Mouse (Mus musculus): Measurements from ENCODE around the gene Tatdn2.

Gene Tatdn2

DNA sequence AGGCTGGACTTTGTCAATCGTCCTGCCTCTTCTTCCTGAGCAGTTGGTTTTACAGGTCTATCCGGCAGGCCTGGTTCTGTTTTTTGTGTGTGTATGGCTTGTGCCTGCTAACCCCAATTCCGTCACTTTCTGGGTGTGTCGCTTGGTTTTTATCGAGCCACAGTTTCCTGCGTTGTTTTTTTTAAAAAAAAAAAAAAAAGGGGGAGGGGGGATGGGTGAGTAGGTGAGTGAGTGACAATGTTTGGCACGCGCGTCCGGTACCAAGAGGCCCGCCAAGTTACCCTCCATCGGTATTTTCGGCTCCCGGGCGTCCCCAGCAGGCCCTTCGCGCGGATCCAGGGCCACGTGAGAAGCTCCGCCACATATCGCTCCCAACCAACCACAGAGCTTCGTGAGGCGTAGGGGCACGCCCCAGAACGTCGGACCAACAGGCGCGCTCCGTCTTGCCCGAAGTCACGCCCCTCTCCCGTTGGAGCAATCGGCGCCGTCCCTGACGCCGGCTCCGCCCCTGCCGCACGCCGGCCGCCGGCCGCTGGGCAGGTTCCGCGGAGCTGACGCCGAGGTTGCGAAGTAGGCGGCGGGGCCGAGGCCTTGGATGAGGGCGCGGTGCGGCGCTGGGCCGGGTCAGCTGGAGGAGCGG lies at the start of gene Tatdn2:
TSS of gene Tatdn2 (plus strand) at position 469 of the 640 bp plus-strand sequence.
- CTCF ChIA-PET, result interaction anchor here (0.7 to 0.8 kb wide), 2 partner anchors 16 to 91 kb away, joined by 4 to 5 read pairs; no protein-coding TSS in a partner anchor

DNA sequence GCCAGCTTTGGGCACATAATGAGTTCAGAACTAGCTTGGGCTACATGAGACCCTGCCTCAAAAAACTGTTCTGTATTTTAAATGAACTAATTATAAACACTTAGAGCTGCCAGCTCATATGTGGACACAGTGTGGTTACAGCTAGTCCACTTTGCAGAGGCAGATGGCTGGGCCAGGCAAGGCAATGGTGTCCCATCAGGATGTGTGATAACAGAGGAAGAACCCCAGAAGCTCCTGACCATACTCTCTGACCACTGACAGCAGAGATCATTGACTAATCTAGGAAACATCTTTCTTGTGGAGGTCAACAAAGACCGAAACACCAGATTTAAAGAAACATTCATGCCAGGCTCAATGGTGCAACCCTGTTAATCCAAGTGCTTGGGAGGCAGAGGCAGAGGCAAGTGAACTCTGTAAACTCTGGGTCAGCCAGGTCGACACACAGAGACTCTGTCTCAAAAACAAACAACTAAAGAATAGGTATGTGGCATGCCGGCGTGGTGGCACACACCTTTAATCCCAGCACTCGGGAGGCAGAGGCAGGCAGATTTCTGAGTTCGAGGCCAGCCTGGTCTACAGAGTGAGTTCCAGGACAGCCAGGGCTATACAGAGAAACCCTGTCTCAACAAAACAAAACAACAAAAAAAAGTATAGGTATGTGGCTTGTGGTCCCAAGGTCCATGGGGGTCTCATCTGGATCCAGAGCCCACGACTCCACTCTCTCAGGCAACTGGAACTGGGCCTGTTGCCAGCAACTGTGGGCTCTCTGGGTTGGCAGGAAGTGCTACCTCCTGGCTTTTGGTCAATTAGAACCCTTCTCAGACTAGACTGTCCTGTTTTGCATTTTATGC lies 47.3 kb upstream of the Tatdn2 start:
- CTCF ChIA-PET, result interaction anchor here (0.6 kb wide), 1 partner anchor 10 kb away, joined by 3 read pairs; no protein-coding TSS in a partner anchor

- CTCF ChIA-PET, result interaction anchor here (0.6 kb wide), 1 partner anchor 9 kb away, joined by 3 read pairs; no protein-coding TSS in a partner anchor
These were observed 46.6 kb upstream of the Tatdn2 start for GRCm38 (mm10) chr6:113650197-113650640.

DNA sequence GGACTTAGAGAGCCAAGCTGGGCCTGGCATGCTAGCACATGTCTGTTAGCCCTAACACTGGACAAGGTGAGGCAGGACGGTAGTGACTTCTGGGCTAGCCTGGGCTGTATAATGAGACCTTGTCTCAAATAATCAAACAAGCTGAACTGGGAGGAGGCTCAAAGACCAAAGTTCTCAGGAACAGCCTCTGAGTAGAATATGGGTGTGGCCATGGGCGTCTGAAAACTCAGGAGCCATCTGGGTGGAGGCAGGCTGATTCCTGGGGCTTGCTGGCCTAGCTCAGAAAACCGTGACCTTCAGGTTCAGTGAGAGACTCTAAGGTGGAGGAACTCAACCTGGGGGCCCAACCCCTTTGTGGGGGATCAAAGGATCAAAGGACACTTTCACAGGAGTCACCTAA lies 45.2 kb upstream of the Tatdn2 start:
- CTCF ChIA-PET, result interaction anchor here (0.5 kb wide), 1 partner anchor 253 kb away, joined by 3 read pairs; no protein-coding TSS in a partner anchor

DNA sequence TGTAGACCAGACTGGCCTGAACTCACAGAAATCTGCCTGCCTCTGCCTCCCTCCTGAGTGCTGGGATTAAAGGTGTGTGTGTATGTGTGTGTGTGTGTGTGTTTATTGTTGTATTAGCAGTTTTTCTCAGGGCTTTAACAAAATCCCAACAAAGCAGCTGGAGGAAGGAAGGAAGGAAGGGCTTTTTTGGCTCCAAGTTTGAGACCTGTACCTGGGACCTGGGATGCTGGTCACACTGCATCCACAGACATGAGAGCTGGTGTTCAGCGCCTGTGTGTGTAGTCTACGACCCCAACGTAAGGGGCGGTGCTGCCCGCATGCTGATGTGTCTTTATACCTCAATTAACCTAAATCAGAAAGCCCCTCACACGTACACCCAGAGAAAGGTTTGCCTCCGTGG lies 43.3 kb upstream of the Tatdn2 start:
- CTCF ChIA-PET, result interaction anchor here (2.2 kb wide), 1 partner anchor 24 kb away, joined by 6 read pairs; no protein-coding TSS in a partner anchor

DNA sequence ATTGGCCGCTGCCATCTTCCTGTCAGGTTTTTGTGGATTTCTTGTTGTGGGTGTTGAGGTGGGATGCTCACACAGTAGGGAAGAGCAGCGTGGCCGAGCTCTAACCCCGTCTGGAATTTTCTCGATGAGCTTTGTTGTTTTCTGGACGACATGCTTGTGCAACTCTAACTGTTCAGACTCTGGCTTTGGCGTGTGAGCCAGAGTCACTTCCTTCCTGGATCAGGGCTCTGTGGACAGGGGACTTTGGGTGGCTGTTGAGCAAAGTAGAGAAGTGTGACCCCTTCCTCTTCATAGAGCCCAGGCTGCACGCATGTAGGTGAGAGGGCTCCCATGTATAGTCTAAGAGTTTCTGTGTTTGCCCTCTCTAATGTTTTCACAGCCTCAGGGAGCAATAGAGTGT lies 42.7 kb upstream of the Tatdn2 start:
- CTCF ChIA-PET, result interaction anchor here (0.7 to 2.2 kb wide), 3 partner anchors 10 to 23 kb away, joined by 3 to 6 read pairs (median 3); partner anchors contain the start of gene Irak2

DNA sequence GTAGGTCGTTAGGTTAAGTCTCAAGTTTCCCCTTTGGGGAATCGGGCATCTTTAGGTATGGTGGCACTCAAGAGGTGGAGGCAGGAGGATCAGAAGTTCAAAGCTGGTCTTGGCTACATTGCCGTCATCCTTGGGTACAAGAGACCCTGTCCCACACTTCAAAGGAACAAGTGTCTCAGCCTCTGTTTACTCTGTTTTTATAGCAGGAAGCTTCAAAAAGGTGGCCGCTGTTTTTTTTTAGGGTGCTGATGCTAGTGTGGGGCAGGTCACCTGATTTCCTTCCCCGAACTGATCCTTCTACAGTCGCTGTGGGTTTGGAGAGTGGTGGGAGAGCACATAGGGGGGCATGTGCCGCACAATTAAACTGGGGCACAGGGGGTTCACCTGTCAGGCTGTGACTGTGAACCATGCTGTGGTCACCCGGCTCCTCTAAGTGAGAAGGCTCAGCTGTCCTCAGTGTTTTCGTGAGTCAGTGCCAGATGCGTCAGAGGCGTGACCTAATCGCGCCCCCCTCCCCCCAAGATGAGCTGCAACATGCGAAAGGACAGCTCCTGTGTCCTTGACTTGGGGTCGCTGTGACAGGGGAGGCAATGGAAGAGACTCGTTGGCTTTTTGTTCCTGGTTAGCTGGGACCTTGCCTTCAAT lies 42.0 kb upstream of the Tatdn2 start:
- CTCF ChIA-PET, result interaction anchor here (0.7 to 2.2 kb wide), 5 partner anchors 11 to 41 kb away, joined by 3 to 6 read pairs (median 3); partner anchors contain the start of gene Irak2

GRCm38 (mm10) chr6:113655475-113655874 lies 41.4 kb upstream of the Tatdn2 start:
- CTCF ChIA-PET, result interaction anchor here (0.9 to 2.2 kb wide), 3 partner anchors 12 to 40 kb away, joined by 3 to 6 read pairs (median 4); no protein-coding TSS in a partner anchor

DNA sequence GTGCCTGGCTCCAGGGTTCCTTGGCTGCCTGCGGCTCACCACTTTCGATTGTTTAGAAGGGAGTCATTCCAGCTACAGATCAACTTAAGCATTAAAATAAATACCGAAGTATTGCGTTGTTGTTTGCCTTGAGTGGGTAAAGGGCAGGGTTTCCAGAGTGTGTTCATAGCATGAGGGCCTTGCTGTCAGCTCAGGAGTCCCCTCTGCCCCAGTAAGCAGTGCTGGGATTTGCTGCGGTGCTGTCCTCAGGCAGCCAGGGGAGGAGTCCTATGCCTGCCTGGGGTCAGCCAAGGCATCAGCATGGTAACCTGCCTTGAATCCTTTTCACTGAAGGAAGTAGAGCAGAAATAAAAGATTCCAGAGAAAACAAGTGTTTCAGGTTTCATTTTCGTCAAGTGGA lies 40.0 kb upstream of the Tatdn2 start:
- CTCF ChIA-PET, result interaction anchor here (0.8 kb wide), 1 partner anchor 34 kb away, joined by 9 read pairs; no protein-coding TSS in a partner anchor

DNA sequence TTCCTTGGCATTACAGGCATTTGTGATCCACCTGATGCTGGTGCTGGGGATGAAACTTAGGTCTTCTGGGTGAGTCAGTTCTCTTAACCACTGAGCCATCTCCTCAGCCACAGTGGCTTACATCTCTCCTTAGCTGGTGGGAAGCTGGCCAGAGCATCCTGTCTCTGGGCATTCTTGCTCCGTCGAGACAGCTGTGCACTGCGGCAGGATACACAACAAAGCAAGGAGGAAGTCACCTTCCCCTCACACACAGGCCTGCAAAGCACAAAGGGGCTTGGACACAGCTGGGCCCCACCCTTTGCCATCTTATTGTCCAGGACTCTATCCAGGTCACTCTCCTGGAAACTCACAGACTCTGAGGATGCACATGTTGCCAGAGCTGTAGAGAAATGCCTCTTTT lies 38.6 kb upstream of the Tatdn2 start:
- CTCF ChIA-PET, result interaction anchor here (0.8 to 1.0 kb wide), 2 partner anchors 15 to 18 kb away, joined by 3 read pairs; no protein-coding TSS in a partner anchor

GRCm38 (mm10) chr6:113659648-113660491 lies 37.0 kb upstream of the Tatdn2 start:
- CTCF ChIA-PET, result interaction anchor here (0.5 to 0.7 kb wide), 4 partner anchors 8 to 22 kb away, joined by 3 to 11 read pairs (median 4); no protein-coding TSS in a partner anchor

DNA sequence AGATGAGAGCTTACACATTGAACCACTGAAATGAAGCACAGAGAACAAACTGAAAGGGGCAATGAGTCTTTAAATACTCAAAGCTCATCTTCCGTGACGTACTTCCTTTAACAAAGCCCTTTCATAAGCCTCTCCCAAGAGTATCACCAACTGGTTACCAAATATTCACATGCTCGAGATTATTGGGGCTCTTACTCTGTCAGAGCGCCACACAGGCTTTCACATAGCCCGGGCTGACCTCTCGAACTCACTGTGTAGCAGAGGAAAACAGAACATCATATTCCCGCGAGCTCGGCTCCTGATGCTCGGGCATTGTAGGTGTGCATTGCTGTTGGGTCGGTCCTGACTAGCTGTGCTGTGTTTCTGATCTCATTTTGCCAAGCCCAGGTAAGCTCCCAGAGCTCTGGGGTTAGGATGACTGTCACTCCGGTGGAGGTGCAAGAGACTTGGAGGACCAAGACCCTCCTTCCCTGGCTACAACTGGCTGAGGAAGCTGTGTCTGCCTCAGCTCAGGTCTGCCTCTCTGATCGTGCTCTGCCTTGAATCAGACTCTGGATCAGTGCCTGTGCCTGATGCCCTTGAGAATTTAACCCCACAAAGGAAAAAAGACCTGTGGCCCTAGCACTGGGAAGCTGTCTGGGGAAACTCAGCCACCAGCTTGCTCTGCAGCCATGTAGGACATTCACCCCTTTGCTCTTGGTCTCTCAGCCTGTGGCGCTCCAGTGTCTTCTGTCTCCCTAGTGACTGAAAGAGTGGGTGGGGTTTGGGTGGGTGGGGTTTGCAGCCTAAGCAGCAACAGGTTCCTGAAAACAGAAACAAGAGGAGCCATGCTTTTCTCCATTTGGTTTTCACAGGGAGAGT lies 36.1 kb upstream of the Tatdn2 start:
- CTCF ChIA-PET, result interaction anchor here (0.6 to 1.1 kb wide), 2 partner anchors 12 to 19 kb away, joined by 3 read pairs; no protein-coding TSS in a partner anchor

- CTCF ChIA-PET, result interaction anchor here (1.0 to 1.1 kb wide), 2 partner anchors 13 to 36 kb away, joined by 3 read pairs; no protein-coding TSS in a partner anchor
These were observed 35.3 kb upstream of the Tatdn2 start for GRCm38 (mm10) chr6:113661353-113662241.

DNA sequence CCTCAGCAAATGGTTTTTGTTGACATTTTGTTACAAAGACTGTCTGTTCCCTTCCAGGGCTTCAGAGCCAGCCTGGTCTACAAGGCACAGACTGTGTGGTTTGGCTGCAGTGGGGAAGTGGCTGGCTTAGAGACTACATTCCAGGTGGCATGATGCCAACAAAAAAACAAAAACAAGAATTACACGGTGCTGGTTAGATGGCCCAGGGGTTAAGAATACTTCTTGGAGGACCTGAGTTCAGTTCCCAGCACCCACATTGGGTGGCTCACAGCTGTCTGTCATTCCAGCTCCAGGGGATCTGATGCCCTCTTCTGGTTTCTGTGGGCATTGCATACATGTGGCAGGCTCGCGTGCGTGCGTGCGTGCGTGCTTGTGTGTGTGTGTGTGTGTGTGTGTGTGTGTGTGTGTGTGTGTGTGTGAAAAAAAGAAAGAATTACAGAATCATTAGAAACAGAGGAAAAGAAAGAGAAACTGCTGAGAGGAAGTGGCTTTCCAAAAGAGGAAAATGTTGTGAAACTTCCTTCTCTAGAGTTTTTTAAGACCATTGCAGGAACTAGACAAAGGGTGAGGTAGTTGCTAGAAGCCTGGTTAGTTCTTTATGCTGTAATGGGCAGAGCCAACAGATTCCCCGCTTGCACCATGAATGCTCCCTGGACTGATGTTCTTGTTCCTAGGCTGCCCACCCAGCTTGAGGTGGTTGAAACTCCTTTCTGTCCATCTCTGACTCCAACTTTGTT lies 33.7 kb upstream of the Tatdn2 start:
- CTCF ChIA-PET, result interaction anchor here (0.7 kb wide), 2 partner anchors 20 to 285 kb away, joined by 6 to 12 read pairs; no protein-coding TSS in a partner anchor

DNA sequence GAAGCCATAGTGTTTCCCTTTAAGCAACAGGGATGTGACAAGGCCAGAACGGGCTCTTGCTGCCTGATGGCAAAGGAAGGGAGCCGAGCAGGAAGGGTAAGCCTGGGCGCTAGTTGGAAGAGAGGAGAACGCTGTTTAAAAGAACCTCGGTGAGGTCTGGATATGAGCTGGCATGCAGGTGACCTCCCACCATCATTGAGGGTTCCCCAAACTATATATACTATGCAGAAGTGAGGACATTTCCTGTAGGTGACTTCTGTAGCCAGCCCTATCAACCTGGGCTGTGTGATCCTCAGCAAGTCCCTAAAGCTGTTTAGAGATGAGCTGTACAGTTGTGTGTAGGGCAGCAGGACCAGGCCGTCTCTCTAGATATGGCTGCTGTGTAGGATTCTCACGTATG lies 32.5 kb upstream of the Tatdn2 start:
- CTCF ChIA-PET, result no interaction called here

- CTCF ChIA-PET, result interaction anchor here (0.7 to 1.0 kb wide), 3 partner anchors 8 to 29 kb away, joined by 4 to 11 read pairs (median 4); partner anchors contain the start of gene Irak2
These were observed 29.2 kb upstream of the Tatdn2 start for GRCm38 (mm10) chr6:113667611-113668122.

All from spleen, embryonic (tissue).